Mouse (Mus musculus): ENCODE measurements at regions not wholly inside any gene's neighbourhood (a gene's known extent, or its start where the extent isn't known, plus 50 kb on each side); places are given as distances from the start of the nearest gene placed in this dataset.

DNA sequence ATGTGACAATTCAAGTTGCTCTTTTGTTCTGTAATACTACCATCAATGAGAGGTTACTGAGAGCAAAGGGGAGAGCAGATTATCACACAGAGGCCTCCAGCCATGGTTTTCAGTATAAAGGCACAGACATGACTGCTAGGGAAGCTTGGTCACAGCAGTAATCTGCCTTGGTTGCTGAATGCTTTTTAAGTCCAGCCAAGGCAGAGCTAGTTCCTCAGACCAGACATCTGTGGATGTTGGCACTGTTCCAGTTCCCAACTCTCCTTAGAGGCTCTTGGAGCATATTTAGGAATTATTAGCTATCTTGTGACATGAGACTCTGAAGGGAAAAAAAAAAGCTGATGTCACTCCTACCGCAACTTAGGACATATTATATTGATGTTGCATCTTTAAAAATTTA is 347.5 kb downstream of the Hsfy2 start:
- no peak for TF ChIP-seq POLR2A (IDR thresholded peaks at IDR 0.05; ENCODE audit: low read depth, low read length)
- TF ChIP-seq CTCF (conservative IDR thresholded peaks at IDR 0.05; ENCODE audit: insufficient read depth, insufficient read length, low read depth, low read length): no peak

Measured in kidney, adult 2 months (tissue).